Mouse (Mus musculus) brown adipose tissue, adult 24 weeks (tissue): ENCODE results near the gene Mettl24. TPM values are rescaled to one million over a fixed set of nuclear protein-coding genes. Genes with fewer than 3 reads are reported as not detected.
A peak's percentile ranks its signal among the peaks of the same experiment; 100 is the strongest.

Experiments used
- H3K27ac ChIP-seq: fragments of 200-500 bp; replicated peaks from 2 replicates; pipeline ENCODE4 v1.5.1; 2012; ENCODE audit warnings: low read depth, mild to moderate bottlenecking, low read length
- H3K4me1 ChIP-seq: fragments of 200-500 bp; 2 replicates; pipeline ENCODE4 v1.6.1; 2012; ENCODE audit warnings: low read length, mixed read lengths; ENCODE audit not compliant: control insufficient read depth, insufficient read depth, insufficient read length
- H3K4me3 ChIP-seq: fragments of 200-500 bp; 2 replicates; pipeline ENCODE4 v1.5.1; 2012; ENCODE audit warnings: low read depth, mild to moderate bottlenecking, low read length, moderate library complexity; ENCODE audit not compliant: insufficient read depth
- polyA plus RNA-seq: library from polyadenylated mRNA; stranded (reverse); fragments of >200 nt; gene quantifications from 2 replicates; pipeline ENCODE4 v1.2.4, GENCODE M21; 2012; ENCODE audit not compliant: missing spikeins, insufficient read depth, insufficient read length

Gene Mettl24
- polyA plus RNA-seq, 1 experiment = 1.1 TPM

DNA sequence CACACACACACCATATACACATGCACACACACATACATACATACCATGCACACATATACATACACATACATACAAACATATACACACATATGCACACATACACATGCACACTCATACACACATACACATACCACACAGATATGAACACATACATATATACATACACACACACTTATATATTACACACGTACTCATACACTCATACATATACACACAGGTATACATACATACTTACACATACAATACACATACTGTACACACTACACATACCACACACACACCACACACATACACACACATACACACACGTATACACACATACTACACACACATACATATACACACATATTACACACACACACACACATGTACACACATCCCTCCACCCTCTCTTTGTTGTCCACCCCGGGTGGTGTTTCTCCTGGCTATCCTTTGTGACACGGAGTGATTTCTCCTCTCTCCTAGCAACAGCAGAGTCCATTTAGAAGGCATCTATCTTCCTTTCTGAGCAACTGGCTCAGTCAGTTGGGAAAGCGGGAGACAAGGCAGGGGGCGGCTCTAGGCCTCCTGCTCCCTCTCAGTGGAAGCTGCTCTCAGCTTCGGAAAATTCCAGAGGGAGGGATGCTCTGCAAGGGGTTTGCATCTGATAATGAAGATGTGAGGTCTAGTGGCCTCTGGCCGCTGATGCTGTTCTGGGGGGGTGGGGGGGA, 10.3 kb upstream of the Mettl24 start:
- no peak overlapping the region for H3K27ac ChIP-seq
- H3K4me1 ChIP-seq = no peaks in the 10 kb centered on the region
- no peak overlapping the region for H3K4me3 ChIP-seq

DNA sequence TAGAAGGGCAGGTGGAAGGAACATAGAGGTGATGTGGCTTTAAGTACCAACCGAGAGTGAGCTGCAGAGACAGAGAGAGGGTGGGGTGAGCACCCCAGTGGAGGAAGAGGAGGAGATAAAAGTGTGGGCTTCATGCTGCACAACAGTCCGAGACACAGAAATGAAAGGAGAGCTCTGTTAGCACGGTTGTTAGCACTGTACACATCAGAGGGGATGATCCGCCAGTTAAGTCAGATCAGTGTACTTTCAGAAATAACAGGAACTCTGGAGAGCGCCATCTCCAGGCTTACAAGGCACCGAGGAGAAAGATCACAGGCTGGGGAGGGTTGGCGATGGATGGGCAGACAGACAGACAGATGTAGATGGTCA, 9.8 kb upstream of the Mettl24 start:
- Histone ChIP-seq H3K4me3 (no peak overlapping the region), H3K4me1 (no peaks in the 10 kb centered on the region), H3K27ac (no peak overlapping the region)

DNA sequence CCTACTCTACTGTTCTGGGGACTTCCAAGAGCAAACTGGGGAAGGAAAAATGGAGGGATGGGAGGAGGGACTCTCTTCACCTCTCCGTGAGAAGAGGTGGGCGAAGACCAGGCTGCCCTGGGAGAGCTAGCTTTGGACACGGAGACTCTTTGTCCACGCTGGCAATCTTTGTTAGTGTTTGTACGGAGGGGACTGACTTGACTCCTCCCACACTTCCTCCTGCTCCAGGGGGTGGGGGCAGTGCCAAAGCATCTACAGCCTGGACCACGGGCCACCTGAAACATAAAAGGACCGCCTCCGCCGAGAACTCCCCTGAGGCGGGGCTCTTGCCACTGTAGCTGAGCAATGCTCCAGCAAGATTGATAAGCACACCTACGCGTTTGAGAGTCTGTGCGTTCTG, 8.9 kb upstream of the Mettl24 start:
- H3K4me1 ChIP-seq = no peaks in the 10 kb centered on the region
- H3K27ac ChIP-seq = no peak overlapping the region
- no peak overlapping the region for H3K4me3 ChIP-seq

DNA sequence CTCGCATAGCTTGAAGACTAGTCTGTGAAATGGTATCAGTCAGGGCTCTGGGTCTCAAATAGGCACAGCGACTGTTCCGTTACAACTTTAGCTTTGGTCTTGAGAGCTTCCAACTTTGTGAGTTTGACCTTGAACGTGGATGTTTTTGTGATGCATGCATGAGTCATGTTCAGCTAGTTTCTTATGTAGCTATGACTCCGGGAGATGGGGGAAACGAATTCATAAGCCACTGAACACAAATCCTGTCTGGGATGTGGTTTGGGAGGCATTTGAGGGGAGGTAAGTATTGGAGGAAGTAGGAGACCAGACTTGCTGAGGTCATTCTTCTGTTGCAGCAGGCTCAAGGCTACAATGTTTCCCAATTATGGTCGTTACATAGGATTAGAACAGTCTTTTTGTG, 7.2 kb upstream of the Mettl24 start:
- Histone ChIP-seq H3K27ac (no peak overlapping the region), H3K4me1 (no peaks in the 10 kb centered on the region), H3K4me3 (no peak overlapping the region)

DNA sequence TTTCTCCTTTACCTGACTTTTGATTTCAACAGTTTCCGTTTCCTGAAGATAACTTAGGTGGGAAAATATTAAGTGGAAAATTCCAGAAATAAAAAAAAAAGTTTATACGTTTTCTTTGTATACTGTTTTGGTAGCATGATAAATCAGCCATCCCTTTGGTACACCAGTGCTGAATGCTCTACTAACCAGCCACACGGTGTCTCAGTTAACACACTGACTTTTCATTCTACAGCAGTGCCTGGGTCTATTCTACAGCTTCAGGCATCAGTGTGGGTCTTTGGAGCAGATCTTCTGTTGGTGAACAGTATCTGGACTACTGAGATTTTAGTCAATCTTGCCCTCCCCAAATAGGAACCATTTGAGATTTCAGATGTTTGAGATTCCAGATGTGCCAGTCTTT, 4.6 kb upstream of the Mettl24 start:
- no peak overlapping the region for H3K27ac ChIP-seq
- no peaks in the 10 kb centered on the region for H3K4me1 ChIP-seq
- no peak overlapping the region for H3K4me3 ChIP-seq

DNA sequence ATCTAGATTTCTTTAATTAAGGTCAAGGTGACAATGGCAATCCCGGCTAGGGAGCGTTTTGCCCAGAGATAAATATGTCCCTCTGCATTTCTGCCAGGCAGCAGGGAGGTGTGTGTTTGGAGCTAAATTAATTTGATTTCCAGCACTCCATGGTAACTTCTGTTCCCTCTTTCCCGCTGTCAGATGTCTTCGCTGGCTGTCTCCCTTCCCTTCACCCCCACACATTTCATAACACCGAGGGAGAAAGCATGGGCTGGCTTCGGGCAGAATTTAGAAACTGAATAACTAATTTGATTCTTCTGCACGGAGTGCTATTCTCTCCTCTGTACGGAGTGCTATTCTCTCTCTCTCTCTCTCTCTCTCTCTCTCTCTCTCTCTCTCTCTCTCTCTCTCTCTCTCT, 612 bp upstream of the Mettl24 start:
- Histone ChIP-seq H3K4me1 (no peaks in the 10 kb centered on the region), H3K27ac (no peak overlapping the region), H3K4me3 (no peak overlapping the region)

DNA sequence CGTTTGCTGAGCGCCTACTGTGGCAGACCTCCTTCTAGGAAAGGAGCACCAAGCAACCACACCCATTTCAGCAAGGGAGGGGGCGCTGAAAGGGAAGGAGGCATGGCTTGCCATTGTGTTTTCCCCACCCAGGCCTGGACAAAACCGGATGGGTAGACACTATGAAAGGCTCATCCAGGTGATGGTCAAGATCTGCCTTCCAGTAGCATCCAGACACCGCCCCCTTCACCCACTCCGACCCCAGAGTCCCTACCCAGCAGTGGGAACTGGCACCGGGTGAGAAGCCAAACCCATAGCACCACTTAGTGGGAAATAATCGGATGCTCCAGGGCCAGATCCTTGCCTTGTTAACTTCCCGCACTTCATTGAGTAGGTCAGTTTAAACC, 779 bp downstream of the Mettl24 start:
- Histone ChIP-seq H3K4me1 (no peaks in the 10 kb centered on the region), H3K27ac (no peak overlapping the region), H3K4me3 (peak overlapping the region; percentile 59; the same call in 1 of the 2 replicates)

DNA sequence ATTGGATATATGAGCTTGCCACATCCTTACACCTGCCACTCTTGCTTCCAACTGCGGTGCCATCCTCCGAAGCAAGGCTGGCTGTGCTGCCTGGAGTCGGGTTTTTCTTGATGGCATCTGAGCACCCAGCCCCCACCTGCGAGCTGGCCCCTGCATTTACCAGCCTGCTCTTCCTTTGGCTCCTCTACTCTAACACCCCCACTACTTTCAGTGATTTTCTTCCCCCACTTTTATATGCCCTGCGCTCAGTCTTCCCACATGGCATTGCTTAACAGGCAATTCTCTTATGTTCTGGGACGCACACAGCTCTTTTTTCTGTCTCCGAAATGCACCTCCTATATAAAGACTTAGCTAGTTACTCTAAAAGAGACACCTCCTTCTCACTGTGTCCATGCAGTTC, 1.2 kb downstream of the Mettl24 start:
- Histone ChIP-seq H3K27ac (no peak overlapping the region), H3K4me1 (no peaks in the 10 kb centered on the region), H3K4me3 (no peak overlapping the region)

DNA sequence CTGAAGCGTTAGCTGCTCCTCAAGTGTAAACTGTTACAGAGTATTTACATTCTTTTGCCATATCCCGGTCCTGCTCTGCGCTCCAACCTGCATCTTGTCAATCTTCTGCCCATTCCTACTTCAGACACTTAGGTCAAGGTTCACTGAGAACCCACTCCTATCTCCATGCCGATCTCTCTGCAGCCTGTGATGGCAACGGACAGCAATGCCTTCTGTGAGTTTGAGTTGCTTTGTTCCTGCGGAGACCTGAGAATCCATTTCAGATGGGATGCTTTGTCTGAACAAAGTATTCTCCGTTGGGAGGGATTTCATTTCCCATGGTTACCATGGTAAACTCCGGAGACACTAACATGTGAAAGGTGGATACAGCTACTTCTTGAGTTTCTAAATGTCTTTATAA, 2.6 kb downstream of the Mettl24 start:
- Histone ChIP-seq H3K27ac (no peak overlapping the region), H3K4me1 (no peaks in the 10 kb centered on the region), H3K4me3 (no peak overlapping the region)

DNA sequence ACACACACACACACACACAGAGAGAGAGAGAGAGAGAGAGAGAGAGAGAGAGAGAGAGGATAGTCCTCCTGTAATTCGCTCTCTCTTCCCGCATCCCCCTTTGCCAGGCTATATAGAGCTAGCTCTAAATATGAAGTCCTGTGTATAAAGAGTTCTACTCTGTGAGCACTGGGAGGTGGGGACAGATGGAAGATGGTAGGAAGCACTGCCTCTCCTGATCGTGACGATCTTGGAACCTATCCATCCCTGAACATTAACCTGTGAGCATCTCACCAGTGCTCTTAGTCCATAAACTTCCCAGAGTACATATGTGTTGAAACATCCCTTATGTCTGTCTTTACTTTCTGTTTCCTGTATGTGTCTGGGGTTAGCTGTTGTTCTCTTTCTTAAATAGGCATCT, 3.9 kb downstream of the Mettl24 start:
- Histone ChIP-seq H3K4me3 (no peak overlapping the region), H3K27ac (no peak overlapping the region), H3K4me1 (no peaks in the 10 kb centered on the region)

DNA sequence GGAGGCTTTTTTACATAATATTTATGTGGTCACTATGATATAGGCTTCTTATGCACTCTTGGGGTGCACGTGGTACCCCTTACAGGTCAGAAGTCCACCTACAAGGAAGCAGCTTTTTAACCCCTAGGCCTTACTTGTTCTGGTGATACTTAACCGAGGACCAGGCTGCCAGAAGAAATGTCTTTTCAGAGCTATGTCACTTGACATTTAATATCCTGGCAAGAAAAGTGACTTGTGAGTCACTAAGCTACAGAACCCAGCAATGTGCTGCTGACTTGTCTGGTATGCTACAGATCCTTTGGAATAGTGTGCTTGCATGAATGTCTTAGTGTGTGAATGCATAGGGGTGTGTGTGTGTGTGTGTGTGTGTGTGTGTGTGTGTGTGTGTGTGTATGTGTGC, 4.3 kb downstream of the Mettl24 start:
- no peak overlapping the region for H3K27ac ChIP-seq
- no peaks in the 10 kb centered on the region for H3K4me1 ChIP-seq
- no peak overlapping the region for H3K4me3 ChIP-seq

DNA sequence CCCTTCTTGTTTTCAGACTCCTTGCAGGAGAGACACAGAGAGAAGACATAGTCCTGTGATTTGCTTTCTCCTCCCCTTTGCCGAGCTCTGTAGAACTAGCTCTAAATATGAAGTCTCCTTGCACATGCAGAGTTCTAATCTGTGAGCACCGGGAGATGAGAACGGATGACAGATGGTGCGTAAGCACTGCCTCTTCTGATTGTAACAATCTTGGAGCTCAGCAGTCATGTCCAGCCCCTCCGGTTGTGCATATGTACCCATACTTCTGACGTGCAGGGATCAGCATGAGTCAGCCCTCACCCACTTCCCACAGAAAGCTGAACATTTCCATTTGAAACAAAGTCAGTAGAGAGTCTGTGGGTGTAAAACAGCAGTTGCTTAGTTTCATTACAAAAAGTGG, 5.2 kb downstream of the Mettl24 start:
- Histone ChIP-seq H3K27ac (no peak overlapping the region), H3K4me3 (no peak overlapping the region), H3K4me1 (no peaks in the 10 kb centered on the region)

DNA sequence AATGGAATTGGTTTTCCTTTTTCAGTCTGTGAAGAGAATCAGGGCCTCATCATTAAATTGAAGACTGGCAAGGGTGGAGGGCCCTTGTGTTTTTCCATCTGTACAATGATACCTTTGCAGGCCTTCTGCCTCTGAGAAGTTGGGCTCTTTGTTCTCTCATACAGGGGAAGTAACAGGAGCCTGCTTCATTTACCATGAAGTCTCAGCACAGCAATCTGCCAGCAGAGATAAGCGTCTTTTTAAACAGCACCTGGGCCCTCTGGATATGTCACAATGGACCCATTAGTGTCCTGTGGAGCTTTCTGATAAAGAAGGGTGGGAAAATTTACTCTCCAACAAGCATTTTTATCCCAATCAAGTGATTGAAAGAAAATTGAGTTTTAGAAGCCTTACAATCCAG, 5.8 kb downstream of the Mettl24 start:
- H3K4me1 ChIP-seq = no peaks in the 10 kb centered on the region
- H3K27ac ChIP-seq = no peak overlapping the region
- no peak overlapping the region for H3K4me3 ChIP-seq

DNA sequence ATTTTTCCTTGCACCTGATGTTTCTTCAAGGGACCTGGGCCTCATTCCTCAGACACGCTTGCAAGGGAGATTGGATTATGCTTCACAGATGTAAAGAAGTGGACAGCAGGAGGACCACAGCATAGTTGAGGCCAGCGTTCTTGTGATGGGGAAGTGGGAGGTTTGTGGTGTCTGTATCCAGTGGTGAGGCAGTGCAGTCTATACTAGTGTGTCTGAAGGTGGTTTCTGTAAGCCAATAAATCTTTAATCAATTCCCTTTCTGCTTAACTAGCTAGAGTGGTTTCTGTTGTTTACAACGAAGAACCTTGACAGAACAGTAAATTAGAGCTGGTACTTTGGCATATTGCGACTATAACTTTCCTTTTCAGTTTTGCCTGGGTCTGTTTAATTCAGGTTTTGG, 15.6 kb downstream of the Mettl24 start:
- H3K4me3 ChIP-seq = no peak overlapping the region
- H3K4me1 ChIP-seq = no peaks in the 10 kb centered on the region
- H3K27ac ChIP-seq = no peak overlapping the region

DNA sequence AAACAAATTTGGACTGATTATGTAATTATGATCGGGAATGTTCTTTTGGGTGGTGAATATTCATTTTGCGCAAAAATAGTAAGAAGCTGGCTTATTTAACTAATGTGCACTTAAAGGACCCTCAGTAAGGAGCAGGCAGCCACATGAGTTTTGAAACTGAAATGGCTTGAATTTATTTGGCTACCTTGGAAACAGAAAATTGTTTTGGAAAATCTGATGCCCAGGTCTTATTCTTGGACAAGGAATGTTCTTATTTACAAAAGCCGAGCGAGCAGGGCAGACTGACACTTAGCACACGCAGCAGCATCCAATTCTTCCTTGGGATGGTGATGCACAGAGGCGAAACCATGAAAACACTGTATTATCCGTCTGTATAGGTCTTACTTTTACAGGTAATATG, 28.0 kb downstream of the Mettl24 start:
- no peaks in the 10 kb centered on the region for H3K4me1 ChIP-seq
- no peak overlapping the region for H3K27ac ChIP-seq
- no peak overlapping the region for H3K4me3 ChIP-seq

DNA sequence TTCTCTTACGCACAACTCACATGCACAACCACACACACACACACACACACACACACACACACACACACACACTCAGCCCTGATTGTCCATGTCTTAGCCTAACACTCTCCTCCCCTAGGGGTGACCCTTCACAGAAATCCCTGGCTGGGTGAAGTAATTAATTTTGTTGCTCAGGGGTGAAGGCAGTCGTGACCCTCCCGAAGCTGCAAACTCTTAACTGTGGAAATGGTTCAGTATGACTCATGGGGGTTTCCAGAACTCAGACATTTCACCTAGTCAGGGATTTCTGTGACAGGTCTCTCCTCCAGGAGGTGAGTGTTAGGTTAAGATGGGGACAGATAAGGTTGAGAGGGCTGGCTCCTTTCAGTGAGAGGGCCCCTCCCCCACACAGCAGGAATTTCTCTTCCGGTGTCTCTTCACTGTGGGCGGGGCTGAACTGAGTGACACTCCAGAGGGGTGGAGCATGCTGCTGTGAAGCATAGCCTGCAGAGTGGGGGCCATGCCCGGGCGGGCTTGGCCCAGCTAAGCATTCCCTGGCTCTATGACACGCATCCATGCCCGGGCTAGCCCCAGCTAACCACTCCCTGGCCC, 30.0 kb downstream of the Mettl24 start:
- Histone ChIP-seq H3K4me1 (no peaks in the 10 kb centered on the region), H3K4me3 (no peak overlapping the region), H3K27ac (no peak overlapping the region)
